Mouse (Mus musculus): ENCODE measurements at regions not wholly inside any gene's neighbourhood (a gene's known extent, or its start where the extent isn't known, plus 50 kb on each side); places are given as distances from the start of the nearest gene placed in this dataset.

GRCm38 (mm10) chr10:17299600-17299999, 423.4 kb upstream of the Cited2 start:
- Histone ChIP-seq H3K36me3 (ENCODE audit: control insufficient read depth, insufficient read depth) (no peaks in the 10 kb centered on the region), H3K27me3 (replicated peaks; ENCODE audit: control insufficient read depth, insufficient read depth, low read length) (no peaks in the 10 kb centered on the region), H3K9me3 (ENCODE audit: control insufficient read depth) (no peaks in the 10 kb centered on the region), H3K4me3 (ENCODE audit: low read depth, low read length) (no peak overlapping the region), H3K9ac (ENCODE audit: low read depth, low read length) (no peak overlapping the region), H3K4me2 (replicated peaks; ENCODE audit: low read depth) (peak overlapping the region; percentile 24), H3K4me1 (replicated peaks; ENCODE audit: control insufficient read depth, insufficient read depth, low read length) (0 out of 2 replicates have a peak, but pooled peaks cover 6% of the 10 kb centered on the region), H3K27ac (ENCODE audit: low read depth, low read length) (no peak overlapping the region)
- TF ChIP-seq CTCF (IDR thresholded peaks at IDR 0.05; ENCODE audit: low read depth) = no peak
- ATAC-seq = no peak
- 15% methylated on average over 6 of the region's 6 CpGs for WGBS

DNA sequence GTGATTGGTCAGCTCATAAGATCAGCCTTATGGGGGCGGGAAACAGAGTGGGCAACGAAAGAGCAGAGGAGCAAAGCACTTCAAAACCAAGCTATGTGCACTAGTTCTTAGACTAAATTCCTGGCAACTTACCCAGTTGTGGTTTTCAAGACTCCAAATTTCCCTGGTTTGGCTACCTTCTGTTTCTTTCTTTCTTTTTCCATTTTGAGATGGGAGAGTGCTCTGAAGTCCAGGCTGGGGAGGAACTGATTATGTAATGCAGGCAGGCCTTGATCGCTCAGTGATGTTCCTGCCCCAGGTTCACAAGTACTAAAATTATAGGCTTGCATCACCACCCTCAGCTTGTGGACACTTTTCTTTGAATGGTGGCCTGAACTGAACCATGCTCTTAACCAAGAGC, 396.3 kb upstream of the Cited2 start:
- no peak for TF ChIP-seq CTCF (IDR thresholded peaks at IDR 0.05; ENCODE audit: low read depth)
- no peaks in the 10 kb centered on the region for H3K27me3 ChIP-seq (replicated peaks; ENCODE audit: control insufficient read depth, insufficient read depth, low read length)
- no peaks in the 10 kb centered on the region for H3K36me3 ChIP-seq (ENCODE audit: control insufficient read depth, insufficient read depth)
- 96% methylated on average over 3 of the region's 3 CpGs for WGBS
- no peaks in the 10 kb centered on the region for H3K9me3 ChIP-seq (ENCODE audit: control insufficient read depth)
- no peak overlapping the region for H3K4me2 ChIP-seq (replicated peaks; ENCODE audit: low read depth)
- no peak for ATAC-seq
- no peaks in the 10 kb centered on the region for H3K4me1 ChIP-seq (replicated peaks; ENCODE audit: control insufficient read depth, insufficient read depth, low read length)
- H3K27ac ChIP-seq (ENCODE audit: low read depth, low read length) = no peak overlapping the region
- H3K9ac ChIP-seq (ENCODE audit: low read depth, low read length) = no peak overlapping the region
- no peak overlapping the region for H3K4me3 ChIP-seq (ENCODE audit: low read depth, low read length)

GRCm38 (mm10) chr10:17330904-17331606, 392.0 kb upstream of the Cited2 start:
- H3K9me3 ChIP-seq (ENCODE audit: control insufficient read depth) = no peaks in the 10 kb centered on the region
- WGBS = 17% methylated on average over 6 of the region's 6 CpGs
- H3K4me1 ChIP-seq (replicated peaks; ENCODE audit: control insufficient read depth, insufficient read depth, low read length) = no peaks in the 10 kb centered on the region
- ATAC-seq = no peak
- H3K36me3 ChIP-seq (ENCODE audit: control insufficient read depth, insufficient read depth) = no peaks in the 10 kb centered on the region
- H3K9ac ChIP-seq (ENCODE audit: low read depth, low read length) = no peak overlapping the region
- no peaks in the 10 kb centered on the region for H3K27me3 ChIP-seq (replicated peaks; ENCODE audit: control insufficient read depth, insufficient read depth, low read length)
- no peak overlapping the region for H3K27ac ChIP-seq (ENCODE audit: low read depth, low read length)
- H3K4me2 ChIP-seq (replicated peaks; ENCODE audit: low read depth) = peak overlapping the region; percentile 59
- no peak for TF ChIP-seq CTCF (IDR thresholded peaks at IDR 0.05; ENCODE audit: low read depth)
- H3K4me3 ChIP-seq (ENCODE audit: low read depth, low read length) = peak overlapping the region; percentile 21

DNA sequence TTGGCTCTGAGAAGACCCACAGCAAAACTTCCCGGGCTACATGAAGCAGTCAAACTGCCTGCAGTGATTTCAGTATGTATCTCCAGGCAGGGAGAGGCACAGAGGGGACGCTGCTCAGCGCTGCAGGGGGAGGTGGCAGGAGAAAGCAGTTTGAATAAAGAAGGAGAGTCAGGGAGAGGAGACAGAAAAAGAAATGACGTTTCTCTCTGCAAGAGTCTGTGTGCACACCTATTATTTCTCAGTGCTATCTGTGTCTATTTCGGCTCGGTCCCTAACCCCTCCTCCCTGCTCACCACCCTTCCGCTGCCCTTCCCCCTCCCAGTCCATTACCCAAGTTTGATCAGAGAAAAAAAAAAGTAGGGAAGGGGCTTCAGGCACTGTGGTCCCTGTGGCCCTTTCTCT, 391.4 kb upstream of the Cited2 start:
- H3K36me3 ChIP-seq (ENCODE audit: control insufficient read depth, insufficient read depth) = no peaks in the 10 kb centered on the region
- peak overlapping the region; percentile 21 for H3K4me3 ChIP-seq (ENCODE audit: low read depth, low read length)
- no peaks in the 10 kb centered on the region for H3K27me3 ChIP-seq (replicated peaks; ENCODE audit: control insufficient read depth, insufficient read depth, low read length)
- H3K9ac ChIP-seq (ENCODE audit: low read depth, low read length) = no peak overlapping the region
- H3K4me2 ChIP-seq (replicated peaks; ENCODE audit: low read depth) = peak overlapping the region; percentile 59
- no peak for TF ChIP-seq CTCF (IDR thresholded peaks at IDR 0.05; ENCODE audit: low read depth)
- no peaks in the 10 kb centered on the region for H3K4me1 ChIP-seq (replicated peaks; ENCODE audit: control insufficient read depth, insufficient read depth, low read length)
- H3K9me3 ChIP-seq (ENCODE audit: control insufficient read depth) = no peaks in the 10 kb centered on the region
- ATAC-seq = no peak
- 12% methylated on average over 7 of the region's 7 CpGs for WGBS
- H3K27ac ChIP-seq (ENCODE audit: low read depth, low read length) = no peak overlapping the region

DNA sequence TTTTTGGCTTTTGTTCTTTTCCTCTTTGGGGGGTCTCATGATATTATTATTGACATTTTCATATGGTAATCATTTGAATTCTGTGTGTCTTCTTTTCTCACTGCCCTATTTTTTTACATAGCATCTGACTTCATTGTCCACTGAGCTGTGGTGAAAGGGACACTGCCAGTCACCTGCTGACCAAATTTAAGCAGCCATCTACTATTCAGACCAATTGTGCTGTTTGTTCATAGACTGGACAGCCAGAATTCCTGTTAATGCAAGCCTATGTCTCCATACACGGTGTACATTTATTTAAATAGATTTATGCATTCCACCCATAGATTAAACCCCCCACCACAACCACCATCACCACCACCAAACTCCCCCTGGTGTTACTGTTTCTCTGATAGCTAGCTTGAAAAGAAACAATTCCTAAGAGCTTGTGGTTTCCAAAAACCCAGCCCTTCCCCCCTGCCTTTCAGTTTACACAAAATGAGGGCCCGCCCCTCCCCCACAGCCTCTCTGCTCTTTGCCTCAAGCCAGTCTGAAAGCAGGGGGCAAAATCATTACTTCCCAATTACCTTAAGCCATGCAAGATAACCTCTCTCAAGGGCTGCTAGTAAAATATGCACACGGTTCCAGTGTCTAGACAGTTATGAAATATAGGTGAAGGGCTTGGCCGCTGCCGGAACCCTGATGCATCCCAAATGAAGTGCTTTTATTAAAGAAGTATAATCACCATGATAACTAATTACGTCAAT, 390.8 kb upstream of the Cited2 start:
- no peaks in the 10 kb centered on the region for H3K4me1 ChIP-seq (replicated peaks; ENCODE audit: control insufficient read depth, insufficient read depth, low read length)
- ATAC-seq = no peak
- peak overlapping the region; percentile 59; the same call in 1 of the 2 replicates for H3K4me2 ChIP-seq (replicated peaks; ENCODE audit: low read depth)
- no peaks in the 10 kb centered on the region for H3K9me3 ChIP-seq (ENCODE audit: control insufficient read depth)
- H3K4me3 ChIP-seq (ENCODE audit: low read depth, low read length) = peak overlapping the region; percentile 21; the same call in 1 of the 2 replicates
- no peaks in the 10 kb centered on the region for H3K36me3 ChIP-seq (ENCODE audit: control insufficient read depth, insufficient read depth)
- WGBS = 70% methylated on average over 6 of the region's 6 CpGs
- no peaks in the 10 kb centered on the region for H3K27me3 ChIP-seq (replicated peaks; ENCODE audit: control insufficient read depth, insufficient read depth, low read length)
- H3K9ac ChIP-seq (ENCODE audit: low read depth, low read length) = no peak overlapping the region
- no peak for TF ChIP-seq CTCF (IDR thresholded peaks at IDR 0.05; ENCODE audit: low read depth)
- H3K27ac ChIP-seq (ENCODE audit: low read depth, low read length) = no peak overlapping the region

GRCm38 (mm10) chr10:17332986-17333385, 390.0 kb upstream of the Cited2 start:
- no peaks in the 10 kb centered on the region for H3K27me3 ChIP-seq (replicated peaks; ENCODE audit: control insufficient read depth, insufficient read depth, low read length)
- H3K4me2 ChIP-seq (replicated peaks; ENCODE audit: low read depth) = no peak overlapping the region
- H3K27ac ChIP-seq (ENCODE audit: low read depth, low read length) = no peak overlapping the region
- no peaks in the 10 kb centered on the region for H3K36me3 ChIP-seq (ENCODE audit: control insufficient read depth, insufficient read depth)
- ATAC-seq = no peak
- TF ChIP-seq CTCF (IDR thresholded peaks at IDR 0.05; ENCODE audit: low read depth) = no peak
- H3K4me3 ChIP-seq (ENCODE audit: low read depth, low read length) = no peak overlapping the region
- H3K9me3 ChIP-seq (ENCODE audit: control insufficient read depth) = no peaks in the 10 kb centered on the region
- H3K4me1 ChIP-seq (replicated peaks; ENCODE audit: control insufficient read depth, insufficient read depth, low read length) = no peaks in the 10 kb centered on the region
- WGBS = 77% methylated on average over 3 of the region's 3 CpGs
- H3K9ac ChIP-seq (ENCODE audit: low read depth, low read length) = no peak overlapping the region
